Mouse (Mus musculus) midbrain, embryonic 13.5 days (tissue): Measurements from ENCODE around the gene Camk2d. TPM values are rescaled to one million over a fixed set of nuclear protein-coding genes. Genes with fewer than 3 reads are reported as not detected.

Source experiments
- ATAC-seq: fragments of 200-750 bp; cut with Nextera tagmentation; 2 replicates; pipeline ENCODE4 v1.8.0; 2017; ENCODE audit warnings: mild to moderate bottlenecking, moderate TSS enrichment, moderate library complexity
- H3K27ac ChIP-seq: fragments of 300-500 bp; sonication (generic); 2 replicates; pipeline ENCODE4 v1.5.1; 2015; ENCODE audit warnings: inconsistent platforms, mild to moderate bottlenecking, moderate library complexity
- H3K27me3 ChIP-seq: fragments of 300-500 bp; sonication (generic); 2 replicates; pipeline ENCODE4 v1.6.1; 2015; ENCODE audit warnings: mild to moderate bottlenecking, inconsistent platforms
- H3K36me3 ChIP-seq: fragments of 300-500 bp; sonication (generic); 2 replicates; pipeline ENCODE4 v1.6.1; 2015; ENCODE audit warnings: mild to moderate bottlenecking, inconsistent platforms
- H3K4me1 ChIP-seq: fragments of 300-500 bp; sonication (generic); replicated peaks from 2 replicates; pipeline ENCODE4 v1.6.1; 2015; ENCODE audit warnings: inconsistent platforms
- H3K4me2 ChIP-seq: fragments of 300-500 bp; sonication (generic); replicated peaks from 2 replicates; pipeline ENCODE4 v1.6.1; 2015; ENCODE audit warnings: moderate library complexity, mild to moderate bottlenecking, inconsistent platforms
- H3K4me3 ChIP-seq: fragments of 300-500 bp; sonication (generic); replicated peaks from 2 replicates; pipeline ENCODE4 v1.5.1; 2015; ENCODE audit warnings: mild to moderate bottlenecking, inconsistent platforms
- H3K9ac ChIP-seq: fragments of 300-500 bp; sonication (generic); replicated peaks from 2 replicates; pipeline ENCODE4 v1.6.1; 2015; ENCODE audit warnings: mild to moderate bottlenecking, inconsistent platforms
- H3K9me3 ChIP-seq: fragments of 300-500 bp; sonication (generic); 2 replicates; pipeline ENCODE4 v1.6.1; 2016; ENCODE audit warnings: mild to moderate bottlenecking, inconsistent platforms
- WGBS: fragments of 180-500 bp; shearing (Covaris S2); methylation state at CpG from one replicate; pipeline ENCODE4 v1.1.7; 2015; 5-methylcytosine and 5-hydroxymethylcytosine counted together
- polyA plus RNA-seq: library from polyadenylated mRNA; unstranded; fragments of >200 nt; fragmentation: Nextera tagmentation; extraction: Ambion mirVana; gene quantifications from 2 replicates; pipeline ENCODE4 v1.2.1, GENCODE M21; 2015

The Camk2d gene
- polyA plus RNA-seq, 1 experiment from 2014 or later: 22.7 TPM

DNA sequence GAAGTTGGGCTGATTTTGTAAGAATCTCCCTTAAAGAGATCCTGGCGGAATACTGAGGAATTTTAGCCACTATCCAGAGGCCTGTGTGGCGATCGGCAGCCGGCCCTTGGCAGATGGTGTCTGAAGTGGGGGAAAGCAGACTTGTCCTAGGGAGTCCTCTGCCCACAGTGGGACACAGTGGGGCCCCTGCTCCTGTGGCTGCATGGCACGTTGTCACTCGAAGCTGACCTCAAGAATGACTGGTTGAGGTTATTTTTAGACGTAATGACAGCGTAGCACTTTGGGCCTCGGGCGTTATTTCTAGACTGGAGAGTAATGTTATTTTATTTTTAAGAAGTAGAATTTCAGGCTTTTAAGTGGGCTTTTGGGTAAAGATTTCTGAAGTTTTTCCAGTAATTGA lies 62.7 kb downstream of the Camk2d start:
- Histone ChIP-seq H3K36me3 (no peaks in the 10 kb centered on the region), H3K27ac (no peak overlapping the region), H3K27me3 (no peaks in the 10 kb centered on the region), H3K4me3 (no peak overlapping the region), H3K4me1 (0 out of 2 replicates have a peak, but pooled peaks cover 4% of the 10 kb centered on the region), H3K4me2 (no peak overlapping the region), H3K9me3 (no peaks in the 10 kb centered on the region), H3K9ac (no peak overlapping the region)
- no peak for ATAC-seq
- 74% methylated on average over 10 of the region's 10 CpGs for WGBS

DNA sequence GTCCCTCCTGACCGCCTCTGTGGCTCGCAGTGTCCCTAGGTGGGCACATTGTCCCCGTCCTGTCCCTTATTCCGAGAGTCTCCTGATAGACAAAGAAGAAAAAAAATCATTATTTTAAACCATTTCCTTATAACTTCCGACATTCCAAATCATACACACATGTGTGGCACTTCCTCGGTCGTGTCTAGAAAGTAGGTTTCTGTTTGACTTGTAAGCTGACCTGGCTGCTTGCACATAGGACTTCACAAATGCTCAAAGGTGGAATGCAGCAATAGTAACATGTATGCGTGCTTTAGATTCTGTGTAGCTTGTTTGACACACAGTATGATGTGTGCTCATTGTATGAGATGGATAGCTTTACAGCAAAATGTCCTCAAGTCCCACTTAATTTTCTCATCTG lies 63.1 kb downstream of the Camk2d start:
- Histone ChIP-seq H3K9ac (no peak overlapping the region), H3K27me3 (no peaks in the 10 kb centered on the region), H3K4me3 (no peak overlapping the region), H3K4me2 (no peak overlapping the region), H3K36me3 (no peaks in the 10 kb centered on the region), H3K4me1 (0 out of 2 replicates have a peak, but pooled peaks cover 4% of the 10 kb centered on the region), H3K27ac (no peak overlapping the region), H3K9me3 (no peaks in the 10 kb centered on the region)
- 92% methylated on average over 8 of the region's 8 CpGs for WGBS
- no peak for ATAC-seq

GRCm38 (mm10) chr3:126659832-126660564 lies 63.9 kb downstream of the Camk2d start:
- H3K4me1 ChIP-seq: 0 out of 2 replicates have a peak, but pooled peaks cover 4% of the 10 kb centered on the region

GRCm38 (mm10) chr3:126660575-126660974 lies 64.5 kb downstream of the Camk2d start:
- Histone ChIP-seq H3K9ac (no peak overlapping the region), H3K36me3 (no peaks in the 10 kb centered on the region), H3K4me3 (no peak overlapping the region), H3K27ac (no peak overlapping the region), H3K4me2 (no peak overlapping the region), H3K27me3 (no peaks in the 10 kb centered on the region), H3K9me3 (no peaks in the 10 kb centered on the region), H3K4me1 (0 out of 2 replicates have a peak, but pooled peaks cover 4% of the 10 kb centered on the region)
- ATAC-seq: no peak
- 92% methylated on average over 2 of the region's 2 CpGs for WGBS

More at GRCm38 (mm10) chr3:126659832-126660564, 63.9 kb downstream of the Camk2d start:
- WGBS: 81% methylated on average over 8 of the region's 8 CpGs
- Histone ChIP-seq H3K27ac (no peak overlapping the region), H3K9me3 (no peaks in the 10 kb centered on the region), H3K4me2 (no peak overlapping the region), H3K27me3 (no peaks in the 10 kb centered on the region), H3K36me3 (no peaks in the 10 kb centered on the region), H3K9ac (no peak overlapping the region), H3K4me3 (no peak overlapping the region)
- ATAC-seq: no peak

GRCm38 (mm10) chr3:126660986-126661385 lies 64.9 kb downstream of the Camk2d start:
- H3K4me1 ChIP-seq: 0 out of 2 replicates have a peak, but pooled peaks cover 4% of the 10 kb centered on the region
- WGBS: 89% methylated on average over 6 of the region's 6 CpGs
- no peaks in the 10 kb centered on the region for H3K36me3 ChIP-seq
- no peak overlapping the region for H3K4me3 ChIP-seq
- no peaks in the 10 kb centered on the region for H3K9me3 ChIP-seq
- H3K9ac ChIP-seq: no peak overlapping the region
- no peak overlapping the region for H3K4me2 ChIP-seq
- no peak overlapping the region for H3K27ac ChIP-seq
- no peaks in the 10 kb centered on the region for H3K27me3 ChIP-seq
- ATAC-seq: no peak

GRCm38 (mm10) chr3:126661920-126662319 lies 65.8 kb downstream of the Camk2d start:
- H3K36me3 ChIP-seq: no peaks in the 10 kb centered on the region
- H3K4me2 ChIP-seq: no peak overlapping the region
- H3K4me1 ChIP-seq: no peaks in the 10 kb centered on the region
- ATAC-seq: no peak
- no peaks in the 10 kb centered on the region for H3K9me3 ChIP-seq
- no peaks in the 10 kb centered on the region for H3K27me3 ChIP-seq
- no peak overlapping the region for H3K27ac ChIP-seq
- H3K9ac ChIP-seq: no peak overlapping the region
- WGBS: 100% methylated on average over 3 of the region's 3 CpGs
- no peak overlapping the region for H3K4me3 ChIP-seq

DNA sequence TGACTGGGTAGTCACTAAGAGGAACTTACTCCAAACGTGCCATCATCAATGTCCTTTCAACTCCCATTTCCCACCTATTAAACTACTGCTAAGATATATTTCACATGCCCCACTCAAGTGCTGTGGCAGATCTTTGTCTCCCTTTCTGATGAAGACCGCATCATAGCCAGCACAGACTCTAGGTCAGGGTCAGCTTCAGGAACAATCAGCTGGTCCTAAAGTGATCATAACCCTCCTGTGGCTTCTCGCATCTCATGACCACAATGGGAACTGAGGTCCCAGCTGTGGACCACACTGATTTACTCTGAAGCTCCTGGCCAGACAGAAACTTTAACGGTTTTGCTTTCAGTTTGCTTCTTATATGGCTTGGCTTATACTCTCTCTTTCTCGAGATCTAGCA lies 67.3 kb downstream of the Camk2d start:
- no peak for ATAC-seq
- WGBS: 83% methylated on average over 5 of the region's 5 CpGs
- H3K27me3 ChIP-seq: no peaks in the 10 kb centered on the region

GRCm38 (mm10) chr3:126665866-126666265 lies 69.8 kb downstream of the Camk2d start:
- WGBS: 80% methylated on average over 1 of the region's 1 CpGs
- H3K4me2 ChIP-seq: no peak overlapping the region
- peaks cover 26% of the 10 kb centered on the region for H3K4me1 ChIP-seq
- no peaks in the 10 kb centered on the region for H3K9me3 ChIP-seq
- no peak for ATAC-seq
- H3K4me3 ChIP-seq: no peak overlapping the region
- no peak overlapping the region for H3K27ac ChIP-seq
- H3K36me3 ChIP-seq: no peaks in the 10 kb centered on the region
- no peak overlapping the region for H3K9ac ChIP-seq
- no peaks in the 10 kb centered on the region for H3K27me3 ChIP-seq

More for the DNA sequence above, 67.3 kb downstream of the Camk2d start:
- Histone ChIP-seq H3K4me1 (peaks cover 11% of the 10 kb centered on the region), H3K4me3 (no peak overlapping the region), H3K4me2 (no peak overlapping the region), H3K9ac (no peak overlapping the region), H3K27ac (no peak overlapping the region), H3K9me3 (no peaks in the 10 kb centered on the region), H3K36me3 (no peaks in the 10 kb centered on the region)

- H3K9me3 ChIP-seq: no peaks in the 10 kb centered on the region
- no peaks in the 10 kb centered on the region for H3K27me3 ChIP-seq
- ATAC-seq: peak; percentile 25; the same call in 1 of the 2 replicates
- no peak overlapping the region for H3K9ac ChIP-seq
- no peaks in the 10 kb centered on the region for H3K36me3 ChIP-seq
- H3K27ac ChIP-seq: no peak overlapping the region
- H3K4me1 ChIP-seq: peaks cover 36% of the 10 kb centered on the region
- WGBS: 97% methylated on average over 11 of the region's 11 CpGs
- H3K4me3 ChIP-seq: no peak overlapping the region
- no peak overlapping the region for H3K4me2 ChIP-seq
These were observed 70.9 kb downstream of the Camk2d start for GRCm38 (mm10) chr3:126667019-126667418.

DNA sequence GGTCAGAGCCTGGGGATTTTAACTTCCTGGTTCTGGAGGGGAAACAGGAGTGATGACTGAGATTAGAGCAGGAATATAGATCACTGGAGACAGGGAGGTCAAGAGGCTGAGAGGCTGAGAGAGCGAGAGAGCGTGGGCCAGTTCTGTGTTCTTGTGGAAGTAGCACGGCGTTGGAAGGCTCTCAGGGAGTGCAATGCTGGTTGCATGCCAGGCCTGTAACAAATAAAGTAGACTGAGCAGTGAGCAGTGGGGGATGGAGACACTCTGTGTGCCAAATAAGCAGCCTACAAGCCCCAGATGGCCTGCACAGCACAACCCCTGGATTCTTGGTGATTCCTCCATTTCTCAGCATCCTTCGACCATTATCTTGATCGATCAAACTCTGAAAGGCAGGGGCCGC lies 71.3 kb downstream of the Camk2d start:
- Histone ChIP-seq H3K27ac (0 out of 2 replicates have a peak overlapping the region, but pooled peaks have one; percentile 30), H3K36me3 (no peaks in the 10 kb centered on the region), H3K9ac (no peak overlapping the region), H3K4me3 (no peak overlapping the region), H3K4me2 (no peak overlapping the region), H3K27me3 (no peaks in the 10 kb centered on the region), H3K9me3 (no peaks in the 10 kb centered on the region), H3K4me1 (peaks cover 40% of the 10 kb centered on the region)
- WGBS: 62% methylated on average over 7 of the region's 7 CpGs
- ATAC-seq: peak; percentile 71

DNA sequence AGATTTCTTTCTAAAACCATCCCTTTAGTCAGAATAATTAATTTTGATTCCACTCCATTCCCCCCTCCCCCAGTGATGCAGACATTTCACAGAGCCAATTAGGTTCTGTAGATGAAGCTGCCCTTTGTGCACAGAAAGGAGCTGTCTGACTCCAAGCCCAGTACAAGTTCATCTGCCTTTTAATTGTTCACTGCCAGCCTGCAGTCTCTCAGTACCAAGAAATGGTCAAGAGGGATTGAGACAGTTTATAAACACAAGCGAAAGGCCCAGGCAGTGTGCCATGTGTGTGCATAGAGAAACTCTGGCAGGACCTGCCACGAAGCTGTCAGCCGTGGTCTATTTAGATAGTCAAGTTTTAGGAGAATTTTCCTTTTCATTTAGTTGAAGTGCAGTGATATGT lies 72.0 kb downstream of the Camk2d start:
- no peak overlapping the region for H3K27ac ChIP-seq
- no peak overlapping the region for H3K9ac ChIP-seq
- peaks cover 40% of the 10 kb centered on the region for H3K4me1 ChIP-seq
- no peak overlapping the region for H3K4me2 ChIP-seq
- H3K4me3 ChIP-seq: no peak overlapping the region
- H3K27me3 ChIP-seq: no peaks in the 10 kb centered on the region
- peak; percentile 37 for ATAC-seq
- no peaks in the 10 kb centered on the region for H3K9me3 ChIP-seq
- WGBS: 81% methylated on average over 3 of the region's 3 CpGs
- H3K36me3 ChIP-seq: no peaks in the 10 kb centered on the region

DNA sequence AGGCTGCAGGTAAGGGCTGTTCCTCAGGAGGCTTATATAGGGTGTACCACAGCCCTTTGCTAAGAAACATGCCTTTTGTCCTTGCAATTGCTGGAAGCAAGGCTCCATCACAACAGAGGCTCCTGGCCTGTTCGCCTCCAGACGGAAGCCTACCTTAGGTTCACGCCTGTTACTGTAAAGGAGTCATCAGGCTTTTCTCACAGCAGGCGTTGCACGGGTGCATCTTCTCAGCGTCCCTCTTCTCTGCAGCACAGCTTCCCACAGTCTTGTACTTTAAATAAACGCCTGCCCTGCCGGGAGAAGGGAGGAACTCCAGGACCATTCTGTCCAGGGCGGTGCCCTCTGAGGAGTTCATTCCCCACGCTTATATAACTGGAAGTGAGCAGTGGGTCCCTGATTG lies 72.6 kb downstream of the Camk2d start:
- H3K4me3 ChIP-seq: no peak overlapping the region
- H3K4me2 ChIP-seq: no peak overlapping the region
- no peaks in the 10 kb centered on the region for H3K27me3 ChIP-seq
- no peaks in the 10 kb centered on the region for H3K9me3 ChIP-seq
- no peak overlapping the region for H3K9ac ChIP-seq
- H3K36me3 ChIP-seq: no peaks in the 10 kb centered on the region
- H3K4me1 ChIP-seq: peaks cover 40% of the 10 kb centered on the region
- H3K27ac ChIP-seq: no peak overlapping the region
- 58% methylated on average over 10 of the region's 10 CpGs for WGBS
- ATAC-seq: 0 out of 2 replicates have a peak, but pooled peaks have one; percentile 13
